Mouse (Mus musculus) induced T-regulatory cell, adult 2 months (primary cell): Measurements from ENCODE around the gene Chrdl2.
"Not testable (repeated sequence)": the region's sequence is repeated elsewhere in the genome, so short reads cannot be mapped to it uniquely, and the experiment has no call there.

ENCODE experiments used
- DNase-seq: peaks from one replicate; pipeline ENCODE4 v3.0.0-alpha.2; 2012; ENCODE audit warnings: low read depth

The Chrdl2 gene

GRCm38 (mm10) chr7:100005790-100006189 lies at the start of gene Chrdl2:
Chrdl2 (plus strand) TSS chr7:100006172.
- DNase-seq, result no peak

- DNase-seq, result no peak
These were observed 48.6 kb upstream of the Chrdl2 start for GRCm38 (mm10) chr7:99957226-99957965.

DNA sequence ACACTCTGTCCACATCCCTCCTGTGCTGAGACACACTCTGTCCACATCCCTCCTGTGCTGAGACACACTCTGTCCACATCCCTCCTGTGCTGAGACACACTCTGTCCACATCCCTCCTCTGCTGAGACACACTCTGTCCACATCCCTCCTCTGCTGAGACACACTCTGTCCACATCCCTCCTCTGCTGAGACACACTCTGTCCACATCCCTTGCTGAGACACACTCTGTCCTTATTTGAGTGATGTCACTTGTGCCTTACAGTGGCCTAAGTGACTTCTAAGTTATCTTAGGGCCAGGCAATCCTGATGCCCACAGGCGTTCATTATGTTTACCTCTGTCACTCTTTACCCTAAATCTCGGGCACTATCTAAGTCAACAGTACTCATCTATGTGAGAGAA lies 45.4 kb upstream of the Chrdl2 start:
- not testable (repeated sequence) for DNase-seq

DNA sequence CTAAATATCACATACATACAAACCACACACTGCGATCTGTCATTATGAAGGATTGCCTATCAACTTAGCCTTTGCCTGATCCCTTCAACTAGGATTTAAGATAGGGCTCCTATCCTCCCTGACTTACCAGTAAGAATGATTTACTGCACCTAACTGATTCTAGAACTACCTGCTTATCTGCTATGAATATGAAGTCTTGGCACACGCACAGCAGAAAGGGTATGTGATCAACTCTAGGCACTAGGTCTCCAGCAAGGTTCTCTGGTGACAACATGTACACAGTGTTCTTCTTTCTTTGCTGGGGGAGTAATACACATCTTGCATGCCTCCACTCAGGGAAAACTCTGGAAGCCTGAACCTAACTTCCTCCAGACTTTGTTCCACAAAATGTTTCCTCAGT lies 44.5 kb upstream of the Chrdl2 start:
- no peak for DNase-seq

DNA sequence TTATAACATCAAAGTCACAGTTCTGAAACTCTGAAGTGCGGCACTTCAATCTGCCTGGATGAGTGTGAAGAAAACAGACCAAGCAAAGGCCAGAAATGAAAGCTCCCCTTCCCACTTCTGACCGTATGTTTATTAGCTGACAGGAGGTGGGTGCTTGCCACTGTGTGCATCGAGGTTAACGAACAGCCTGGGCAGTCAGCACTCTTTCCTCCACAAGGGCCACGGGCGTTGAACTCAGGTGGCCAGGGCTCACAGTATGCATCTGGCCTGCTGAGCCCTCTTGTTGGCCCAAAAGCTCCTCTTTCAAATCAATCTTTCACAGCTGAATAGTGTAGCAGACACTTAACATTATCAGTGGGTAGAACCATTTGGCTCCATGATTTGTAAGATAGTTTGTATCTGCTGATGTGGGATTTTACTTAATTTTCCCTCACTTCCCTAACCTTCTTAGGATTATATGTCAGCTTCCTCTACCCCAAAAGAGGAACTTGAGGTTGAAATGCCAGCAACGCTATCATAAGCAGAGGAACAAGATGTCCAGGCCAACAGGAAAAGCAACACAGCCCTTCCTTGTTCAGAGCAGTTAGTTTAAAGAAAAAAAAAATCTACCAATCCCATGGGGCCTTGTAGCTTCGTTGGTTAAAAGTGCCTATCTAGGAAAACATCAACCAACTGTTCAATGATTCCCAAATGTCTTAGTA lies 43.3 kb upstream of the Chrdl2 start:
- no peak for DNase-seq

- DNase-seq, result no peak
These were observed 42.6 kb upstream of the Chrdl2 start for GRCm38 (mm10) chr7:99963237-99963860.

GRCm38 (mm10) chr7:99965020-99965841 lies 40.7 kb upstream of the Chrdl2 start:
- no peak for DNase-seq

DNA sequence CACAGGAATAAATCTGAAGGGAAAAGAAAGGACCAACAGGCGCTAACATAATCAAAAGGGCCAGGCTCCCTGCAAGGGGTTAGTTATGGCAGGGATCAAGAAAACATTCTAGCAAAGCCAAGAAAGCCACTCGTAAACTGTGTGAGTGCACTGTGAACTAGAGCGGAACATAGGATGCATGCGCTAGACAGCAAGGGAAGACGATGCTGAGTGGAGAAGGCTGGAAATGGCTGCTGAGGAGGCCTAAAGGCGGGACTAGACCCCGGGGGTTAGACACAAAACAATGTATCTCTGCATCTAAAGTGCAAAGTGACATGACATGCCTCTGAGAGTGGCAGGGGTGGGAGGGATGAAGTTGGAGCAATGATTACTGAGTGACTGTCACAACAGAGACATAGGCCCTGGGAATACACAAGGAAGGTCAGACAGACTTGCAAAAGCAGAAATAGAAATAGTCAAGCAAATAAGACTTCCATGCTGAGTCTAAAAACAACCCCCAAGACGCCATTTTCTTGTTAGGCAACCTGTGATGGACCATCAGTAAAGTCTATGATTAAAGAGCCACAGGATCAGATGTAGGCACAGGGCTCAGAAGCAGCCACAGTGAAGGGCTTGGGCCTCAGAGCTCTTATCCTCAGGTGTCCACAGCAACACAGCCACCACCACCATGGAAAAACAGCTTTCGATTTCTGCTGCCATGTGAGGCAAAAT lies 39.8 kb upstream of the Chrdl2 start:
- DNase-seq, result no peak

DNA sequence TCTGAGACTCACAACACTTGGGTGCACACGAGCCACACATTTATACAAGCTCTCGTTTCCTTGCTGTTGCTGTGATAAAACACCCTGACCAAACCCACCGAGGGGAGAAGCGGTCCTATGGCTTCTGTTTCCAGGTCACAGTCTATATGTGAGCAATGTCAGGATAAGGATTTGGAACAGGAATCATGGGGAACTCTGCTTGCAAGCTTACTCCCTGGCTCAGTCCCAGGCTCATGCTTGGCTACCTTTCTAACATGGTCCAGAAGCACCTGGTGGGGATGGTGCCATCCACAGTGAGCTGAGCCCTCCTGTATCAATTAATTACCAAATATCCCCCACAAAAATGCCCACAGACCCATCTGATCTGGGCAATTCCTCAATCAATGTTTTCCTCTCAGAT lies 36.8 kb upstream of the Chrdl2 start:
- DNase-seq, result no peak

DNA sequence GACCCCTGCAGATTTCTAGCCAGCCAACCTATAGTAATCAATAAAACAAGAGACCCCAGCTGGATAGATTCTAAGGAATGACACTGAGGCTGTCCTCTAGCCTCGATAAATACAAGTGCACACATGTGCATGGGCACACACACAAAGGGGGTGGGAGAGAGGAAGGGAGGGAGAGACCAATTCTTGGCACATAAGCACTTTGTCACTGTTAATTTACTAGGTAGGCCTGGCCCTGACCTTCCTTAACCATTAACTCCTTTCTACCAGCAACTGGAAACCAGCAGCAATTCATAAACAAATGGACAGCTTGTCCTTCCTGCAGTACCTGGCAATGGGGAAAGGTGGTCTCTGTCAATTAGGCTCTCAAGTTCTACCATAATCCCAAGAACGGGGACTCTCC lies 34.0 kb upstream of the Chrdl2 start:
- no peak for DNase-seq

DNA sequence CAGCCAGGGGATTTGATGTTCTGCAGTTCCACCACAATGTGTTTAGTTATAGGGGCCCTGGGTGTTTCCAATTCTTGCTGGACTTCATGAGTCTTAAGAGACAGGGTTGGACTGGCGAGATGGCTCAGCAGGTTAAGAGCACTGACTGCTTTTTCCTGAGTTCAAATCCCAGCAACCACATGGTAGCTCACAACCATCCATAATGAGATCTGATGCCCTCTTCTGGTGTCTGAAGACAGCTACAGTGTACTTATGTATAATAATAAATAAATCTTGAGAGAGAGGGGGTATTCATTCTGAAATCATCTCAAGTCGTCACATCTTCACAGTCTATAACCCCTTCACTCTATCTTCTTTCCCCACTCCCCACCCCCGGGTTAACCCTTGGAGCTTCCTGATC lies 33.1 kb upstream of the Chrdl2 start:
- DNase-seq, result not testable (repeated sequence)

GRCm38 (mm10) chr7:99974208-99974970 lies 31.6 kb upstream of the Chrdl2 start:
- DNase-seq, result no peak

DNA sequence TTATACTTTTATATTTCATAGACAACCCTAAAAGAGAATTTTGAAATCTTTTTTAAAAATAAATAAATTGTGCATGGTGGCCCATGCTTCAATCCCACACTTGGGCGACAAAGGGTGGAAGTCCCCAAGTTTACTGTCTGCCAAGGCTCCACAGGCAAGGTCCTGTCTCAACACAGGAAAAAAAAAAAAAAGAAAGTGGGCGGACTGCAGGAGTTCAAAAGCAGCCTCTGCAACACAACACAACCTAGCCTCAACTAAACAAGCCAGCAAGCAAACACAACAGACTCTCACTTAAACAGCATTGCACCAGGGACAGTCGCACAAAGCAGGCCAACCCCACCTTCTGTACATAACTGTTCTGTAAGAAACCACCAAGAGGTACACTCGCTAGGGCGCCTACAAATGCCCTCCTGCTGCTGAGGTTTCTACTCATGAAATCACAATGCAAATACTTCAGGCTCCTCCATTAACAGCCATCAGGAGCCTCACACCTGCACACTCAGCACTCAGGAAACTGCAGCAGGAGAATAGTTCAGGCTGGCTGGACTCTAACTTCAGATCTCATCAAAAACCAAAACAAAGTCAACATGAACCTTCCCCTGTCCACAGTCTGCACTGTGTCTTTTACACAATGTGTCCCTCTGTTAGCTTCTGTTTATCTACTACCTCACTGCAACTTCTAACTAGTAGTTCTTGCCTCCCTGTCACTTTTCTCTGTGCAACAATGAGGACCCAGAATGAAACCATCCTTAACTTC lies 30.0 kb upstream of the Chrdl2 start:
- DNase-seq, result no peak

GRCm38 (mm10) chr7:99978041-99978440 lies 27.9 kb upstream of the Chrdl2 start:
- DNase-seq, result no peak

GRCm38 (mm10) chr7:99979081-99979480 lies 26.9 kb upstream of the Chrdl2 start:
- peak; percentile 26 for DNase-seq

GRCm38 (mm10) chr7:99979546-99980131 lies 26.3 kb upstream of the Chrdl2 start:
- peak; percentile 48 for DNase-seq

DNA sequence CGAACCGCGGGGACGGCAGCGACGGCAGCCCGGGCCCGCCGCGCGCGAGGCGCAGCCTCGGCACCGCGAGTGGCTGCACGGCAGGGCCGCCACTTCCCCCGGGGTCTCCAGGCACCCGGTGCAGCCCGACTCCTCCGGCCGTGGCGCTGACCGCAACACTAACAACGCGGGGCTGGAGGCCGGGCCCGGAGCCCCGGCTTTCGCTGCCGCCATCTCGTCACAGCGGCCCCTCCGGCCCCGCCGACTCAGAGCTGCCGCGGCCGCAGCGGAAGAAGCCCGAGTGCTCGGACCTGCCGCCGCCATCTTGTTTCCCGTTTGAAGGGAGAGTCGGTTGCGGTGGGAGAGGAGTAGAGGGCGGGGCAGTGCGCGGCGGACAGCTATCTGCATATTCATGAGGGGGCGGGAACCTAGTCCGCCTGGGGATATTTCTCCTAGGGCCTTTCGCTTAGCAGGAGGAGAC lies 25.8 kb upstream of the Chrdl2 start, which contains the start of gene Rnf169:
Gene Rnf169 (minus strand): TSS at position 317 of the 460 bp plus-strand sequence.
- DNase-seq, result peak; percentile 94

GRCm38 (mm10) chr7:99981311-99981710 lies 24.7 kb upstream of the Chrdl2 start:
- DNase-seq, result peak; percentile 78
